Mouse (Mus musculus) gastrocnemius, postnatal 4 days (tissue): ENCODE results near the gene Cacna1i. TPM values are rescaled to one million over a fixed set of nuclear protein-coding genes. Genes with fewer than 3 reads are reported as not detected.
A peak's percentile ranks its signal among the peaks of the same experiment; 100 is the strongest.

Experiments
- DNase-seq, 2 experiments: peaks; one replicate each; pipeline ENCODE4 v3.0.0; 2021 to 2022; ENCODE audit warnings: low spot score in 2 of 2, mixed read lengths in 2 of 2
- long read RNA-seq, 2 experiments: library from polyadenylated mRNA; stranded (forward); transcript quantifications; one replicate each; pipeline ENCODE4 v2.0.0; 2021
- total RNA-seq, 2 experiments: library from RNA; stranded (reverse); gene quantifications; 2 replicates each; pipeline ENCODE4 v1.2.3; 2021

Cacna1i gene
- total RNA-seq: under 1 TPM in 1 of 2 experiments, not detected in 1; 0.05 TPM
- long read RNA-seq, experiment 1: 0 reads
- long read RNA-seq, experiment 2: 0 reads

DNA sequence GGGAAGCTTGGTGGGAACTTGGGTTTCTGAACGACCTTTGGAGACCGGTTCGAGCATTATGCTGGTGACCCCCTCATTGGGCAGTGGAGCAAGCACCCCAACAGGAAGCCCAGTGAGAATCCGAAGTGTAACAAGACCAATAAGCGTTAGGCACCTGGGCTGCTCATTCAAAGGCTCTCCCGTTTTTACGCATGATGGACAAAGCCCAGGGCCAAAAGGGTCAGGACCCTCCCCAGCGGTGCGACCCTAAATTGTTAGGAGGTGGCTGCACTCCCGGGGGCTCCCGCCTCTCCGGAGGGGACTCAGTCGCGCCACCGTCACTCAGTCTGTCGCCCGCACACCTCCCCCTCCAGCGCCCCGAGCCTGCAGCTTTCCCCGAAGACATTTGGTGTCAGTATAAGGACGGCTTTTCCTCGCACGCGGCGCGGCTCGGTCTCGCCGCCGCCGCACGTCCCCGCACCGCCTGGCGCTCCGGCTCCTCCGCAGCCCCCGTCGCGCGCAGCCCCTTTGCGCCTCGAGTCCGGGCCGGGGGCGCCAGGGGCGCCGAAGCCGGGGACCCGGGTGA is at the start of gene Cacna1i:
Cacna1i (plus strand) TSS at position 388 of the 565 bp plus-strand sequence.
- DNase-seq: no peak

DNA sequence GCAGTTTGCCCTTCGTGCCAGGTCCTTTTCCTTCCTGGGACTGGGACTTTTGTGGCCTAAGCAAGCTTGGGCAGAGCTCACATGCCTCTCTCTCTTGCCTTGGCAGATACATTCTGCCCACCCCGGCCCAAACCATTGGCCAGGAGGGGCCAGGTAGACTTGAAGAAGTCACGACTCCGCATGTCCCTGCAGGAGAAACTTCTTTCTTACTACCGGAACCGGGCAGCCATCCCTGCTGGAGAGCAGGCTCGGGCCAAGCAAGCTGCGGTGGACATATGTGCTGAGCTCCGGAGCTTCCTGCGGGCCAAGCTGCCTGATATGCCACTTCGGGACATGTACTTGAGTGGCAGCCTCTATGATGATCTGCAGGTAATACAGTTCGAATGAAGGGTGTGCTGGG is 38.9 kb upstream of the Cacna1i start:
- no peak for DNase-seq

DNA sequence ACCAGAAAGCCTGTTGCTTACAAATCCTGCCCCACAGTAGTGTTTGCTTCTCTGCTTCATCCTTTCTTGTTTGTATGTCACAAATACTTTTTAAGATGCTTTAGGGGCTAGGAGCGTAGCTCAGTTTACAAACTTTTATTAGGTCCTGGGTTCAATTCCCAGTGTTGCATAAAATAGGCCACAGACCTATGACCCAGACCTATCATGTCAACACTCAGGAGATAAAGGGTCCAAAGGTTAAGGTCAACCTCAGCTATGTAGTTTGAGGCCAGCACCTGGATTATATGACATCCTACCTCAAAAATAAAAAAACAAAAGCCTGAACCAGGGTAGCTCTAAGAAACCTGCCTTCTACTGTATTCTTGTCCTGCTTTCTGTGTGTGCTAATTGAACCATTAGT is 38.4 kb upstream of the Cacna1i start:
- DNase-seq: no peak

DNA sequence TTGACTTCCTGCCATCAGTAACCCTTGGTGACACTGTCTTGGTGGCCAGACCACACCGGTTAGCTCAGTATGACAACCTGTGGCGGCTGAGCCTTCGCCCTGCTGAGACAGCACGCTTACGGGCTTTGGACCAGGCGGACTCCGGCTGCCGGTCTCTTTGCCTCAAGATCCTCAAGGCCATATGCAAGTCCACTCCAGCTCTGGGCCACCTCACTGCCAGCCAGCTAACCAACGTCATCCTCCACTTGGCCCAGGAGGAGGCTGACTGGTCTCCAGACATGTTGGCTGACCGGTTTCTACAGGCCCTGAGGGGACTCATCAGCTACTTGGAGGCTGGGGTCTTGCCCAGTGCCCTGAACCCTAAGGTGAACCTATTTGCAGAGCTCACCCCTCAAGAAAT is 37.4 kb upstream of the Cacna1i start:
- no peak for DNase-seq

DNA sequence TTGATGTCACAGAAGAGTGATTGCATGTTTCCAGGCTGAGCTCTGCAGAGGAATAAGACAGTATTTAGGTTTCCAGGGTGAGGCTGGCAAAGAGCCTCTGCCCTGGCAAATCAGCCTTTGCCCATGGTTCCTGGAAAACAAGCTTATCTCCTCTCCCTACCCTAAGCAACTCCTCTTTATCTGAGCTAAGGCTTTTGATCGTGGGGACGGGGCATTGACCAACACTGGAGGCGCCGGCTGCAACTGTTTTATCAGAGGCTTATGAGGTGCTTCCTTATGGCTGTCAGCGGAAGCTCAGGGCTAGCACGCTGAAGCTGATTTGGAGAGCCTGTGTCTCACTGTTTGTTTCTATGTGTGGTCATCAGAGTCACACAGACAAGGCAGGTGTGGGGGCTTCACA is 36.5 kb upstream of the Cacna1i start:
- no peak for DNase-seq

DNA sequence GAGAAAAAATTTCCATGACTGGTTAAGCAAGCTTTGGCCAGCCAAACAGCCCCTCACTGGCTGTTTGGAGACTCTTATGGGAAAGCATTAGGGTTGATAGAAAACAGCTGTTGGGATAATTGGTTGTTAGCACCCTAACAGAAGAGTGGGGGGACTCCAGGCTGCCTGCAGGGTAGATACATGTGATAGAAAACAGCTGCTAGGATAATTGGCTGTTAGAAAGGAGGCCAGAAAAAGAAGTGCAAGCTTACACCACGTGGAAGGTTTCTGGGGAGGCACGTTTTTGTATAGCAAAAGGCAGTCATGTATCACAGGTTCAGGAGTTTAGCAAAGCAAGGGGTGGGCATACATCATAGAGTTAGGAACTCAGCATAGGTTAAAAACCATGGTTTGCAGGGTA is 33.5 kb upstream of the Cacna1i start:
- no peak for DNase-seq

DNA sequence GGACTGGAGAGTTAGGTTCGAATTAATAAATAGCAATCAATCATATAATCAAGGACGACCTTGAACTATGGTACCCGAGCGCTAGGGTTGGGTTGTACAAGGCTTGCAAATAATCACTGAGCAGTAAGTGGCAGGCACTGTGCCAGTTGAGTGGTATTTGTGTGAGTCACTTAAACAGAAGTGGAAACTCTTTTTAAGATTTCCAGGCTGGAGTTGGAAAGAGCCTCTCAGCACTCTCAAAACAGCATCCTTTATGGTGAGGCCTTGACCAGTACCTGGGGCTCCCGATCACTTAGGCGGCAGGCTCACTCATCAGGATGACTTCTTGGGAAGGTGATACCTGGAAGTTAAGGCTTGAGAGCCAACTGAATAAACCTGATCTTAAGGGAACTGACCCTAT is 32.8 kb upstream of the Cacna1i start:
- peak in 1 of 2 experiments; percentile 49 for DNase-seq

DNA sequence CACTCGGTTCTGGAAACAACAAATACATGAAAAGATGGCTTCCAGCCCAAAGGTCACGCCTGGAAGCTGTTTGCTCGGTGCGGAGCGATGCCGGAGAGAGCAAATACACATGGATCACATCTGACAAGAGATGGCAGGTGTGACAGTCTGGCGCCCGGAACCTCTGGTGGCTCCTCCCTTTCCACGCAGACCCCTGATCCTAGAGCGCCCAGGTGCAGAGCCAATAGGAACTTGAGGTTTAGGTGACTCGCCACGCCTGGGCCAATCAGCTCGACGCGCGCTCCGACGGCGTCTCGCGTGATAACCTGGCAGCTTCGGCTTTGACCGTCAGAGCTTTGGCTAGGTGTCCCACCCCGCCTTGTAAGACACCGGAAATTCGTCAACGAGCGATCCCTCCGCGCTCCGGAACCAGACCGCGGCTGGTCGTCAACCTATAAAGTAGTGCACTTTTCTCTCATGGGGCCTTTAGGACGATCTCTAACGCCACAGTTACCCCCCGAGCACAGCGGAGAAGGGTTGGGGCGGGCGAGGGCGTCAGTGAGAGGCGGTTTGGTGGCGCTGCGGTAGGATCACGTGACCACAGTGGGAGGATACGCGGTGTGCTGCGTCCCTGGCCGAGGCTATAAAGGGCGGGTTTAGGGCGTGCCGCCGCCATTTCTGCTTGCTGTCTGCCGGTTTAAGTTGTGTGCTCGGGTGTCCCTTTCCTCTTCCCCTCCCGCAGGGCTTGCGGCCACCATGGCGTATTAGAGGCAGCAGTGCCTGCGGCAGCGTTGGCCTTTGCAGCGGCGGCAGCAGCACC is 32.0 kb upstream of the Cacna1i start, which contains the start of gene Atf4:
Atf4 (plus strand) TSS at position 338 of the 799 bp plus-strand sequence.
- peak; percentile 95 to 98 for DNase-seq

DNA sequence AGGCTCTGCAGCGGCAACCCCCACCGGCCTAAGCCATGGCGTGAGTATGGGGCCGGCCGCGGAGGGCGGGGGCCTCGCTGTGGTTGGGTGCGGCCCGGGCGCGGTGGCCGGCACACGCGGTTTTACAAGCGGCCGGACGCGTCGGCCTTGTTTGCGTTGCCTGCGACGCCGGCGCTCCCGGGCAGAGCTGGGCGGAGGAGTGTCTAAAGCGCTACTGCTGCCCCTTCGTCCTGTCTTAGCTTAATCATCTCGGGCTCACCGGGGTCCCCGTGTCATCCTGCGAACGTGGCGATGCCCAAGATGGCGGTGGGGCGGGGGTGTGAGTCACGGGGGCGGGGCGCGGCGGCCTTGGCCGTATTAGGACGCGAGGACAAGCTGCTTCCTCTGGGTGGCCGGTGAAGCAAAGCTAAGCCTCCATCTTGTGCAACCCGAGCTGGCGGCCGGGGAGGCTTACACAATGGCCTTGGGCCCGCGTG is 31.4 kb upstream of the Cacna1i start:
- DNase-seq: peak; percentile 80 to 89

DNA sequence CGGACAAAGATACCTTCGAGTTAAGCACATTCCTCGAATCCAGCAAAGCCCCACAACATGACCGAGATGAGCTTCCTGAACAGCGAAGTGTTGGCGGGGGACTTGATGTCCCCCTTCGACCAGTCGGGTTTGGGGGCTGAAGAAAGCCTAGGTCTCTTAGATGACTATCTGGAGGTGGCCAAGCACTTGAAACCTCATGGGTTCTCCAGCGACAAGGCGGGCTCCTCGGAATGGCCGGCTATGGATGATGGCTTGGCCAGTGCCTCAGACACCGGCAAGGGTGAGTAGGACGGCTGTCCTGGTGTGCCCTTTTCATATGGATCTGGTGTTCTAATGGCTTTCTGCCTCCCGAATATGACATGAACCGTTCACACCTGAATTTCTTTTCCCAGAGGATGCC is 30.8 kb upstream of the Cacna1i start:
- DNase-seq: no peak

DNA sequence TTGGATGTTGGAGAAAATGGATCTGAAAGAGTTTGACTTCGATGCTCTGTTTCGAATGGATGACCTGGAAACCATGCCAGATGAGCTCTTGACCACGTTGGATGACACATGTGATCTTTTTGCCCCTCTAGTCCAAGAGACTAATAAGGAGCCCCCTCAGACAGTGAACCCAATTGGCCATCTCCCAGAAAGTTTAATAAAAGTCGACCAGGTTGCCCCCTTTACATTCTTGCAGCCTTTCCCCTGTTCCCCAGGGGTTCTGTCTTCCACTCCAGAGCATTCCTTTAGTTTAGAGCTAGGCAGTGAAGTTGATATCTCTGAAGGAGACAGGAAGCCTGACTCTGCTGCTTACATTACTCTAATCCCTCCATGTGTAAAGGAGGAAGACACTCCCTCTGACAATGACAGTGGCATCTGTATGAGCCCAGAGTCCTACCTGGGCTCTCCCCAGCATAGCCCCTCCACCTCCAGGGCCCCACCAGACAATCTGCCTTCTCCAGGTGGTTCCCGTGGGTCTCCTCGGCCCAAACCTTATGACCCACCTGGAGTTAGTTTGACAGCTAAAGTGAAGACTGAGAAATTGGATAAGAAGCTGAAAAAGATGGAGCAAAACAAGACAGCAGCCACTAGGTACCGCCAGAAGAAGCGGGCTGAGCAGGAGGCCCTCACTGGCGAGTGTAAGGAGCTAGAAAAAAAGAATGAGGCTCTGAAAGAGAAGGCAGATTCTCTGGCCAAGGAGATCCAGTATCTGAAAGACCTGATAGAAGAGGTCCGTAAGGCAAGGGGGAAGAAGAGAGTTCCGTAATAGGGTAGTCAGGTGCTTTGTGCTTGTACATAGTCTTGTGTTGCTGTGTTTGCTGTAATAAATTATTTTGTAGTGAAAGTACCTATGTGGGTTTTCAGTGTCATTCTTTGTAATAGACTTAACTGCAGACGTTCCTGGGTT is 30.1 kb upstream of the Cacna1i start:
- DNase-seq: no peak

DNA sequence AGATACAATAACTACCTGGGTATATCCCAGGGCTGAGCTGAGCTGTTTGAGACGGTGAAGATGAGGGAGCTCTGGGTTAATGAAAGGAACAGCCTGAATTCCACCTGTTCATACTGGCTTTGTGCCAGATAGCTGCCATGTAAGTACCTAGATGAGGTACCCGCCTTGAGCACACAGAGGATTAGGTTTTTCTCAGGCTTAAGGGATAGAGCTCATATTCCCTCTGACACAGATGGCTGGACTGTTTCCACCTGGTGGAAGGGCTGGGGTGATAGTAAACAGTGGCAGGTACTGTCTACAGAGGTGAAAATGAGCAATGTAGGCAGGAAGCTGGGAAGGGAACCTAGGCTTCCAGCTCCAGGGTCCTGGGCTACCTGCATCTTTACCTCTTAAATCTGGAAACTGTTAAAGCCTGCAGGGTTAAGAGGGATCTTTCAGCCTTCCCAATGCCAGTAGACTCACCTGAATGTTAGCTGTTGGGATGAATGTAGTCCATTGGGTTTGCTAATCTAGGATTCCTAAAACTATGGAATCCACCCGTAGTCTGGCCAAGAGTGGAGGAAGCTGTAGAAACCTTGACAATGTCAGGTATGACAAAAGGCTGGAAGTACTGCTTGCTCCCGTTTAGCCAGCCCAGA is 29.3 kb upstream of the Cacna1i start:
- DNase-seq: no peak

DNA sequence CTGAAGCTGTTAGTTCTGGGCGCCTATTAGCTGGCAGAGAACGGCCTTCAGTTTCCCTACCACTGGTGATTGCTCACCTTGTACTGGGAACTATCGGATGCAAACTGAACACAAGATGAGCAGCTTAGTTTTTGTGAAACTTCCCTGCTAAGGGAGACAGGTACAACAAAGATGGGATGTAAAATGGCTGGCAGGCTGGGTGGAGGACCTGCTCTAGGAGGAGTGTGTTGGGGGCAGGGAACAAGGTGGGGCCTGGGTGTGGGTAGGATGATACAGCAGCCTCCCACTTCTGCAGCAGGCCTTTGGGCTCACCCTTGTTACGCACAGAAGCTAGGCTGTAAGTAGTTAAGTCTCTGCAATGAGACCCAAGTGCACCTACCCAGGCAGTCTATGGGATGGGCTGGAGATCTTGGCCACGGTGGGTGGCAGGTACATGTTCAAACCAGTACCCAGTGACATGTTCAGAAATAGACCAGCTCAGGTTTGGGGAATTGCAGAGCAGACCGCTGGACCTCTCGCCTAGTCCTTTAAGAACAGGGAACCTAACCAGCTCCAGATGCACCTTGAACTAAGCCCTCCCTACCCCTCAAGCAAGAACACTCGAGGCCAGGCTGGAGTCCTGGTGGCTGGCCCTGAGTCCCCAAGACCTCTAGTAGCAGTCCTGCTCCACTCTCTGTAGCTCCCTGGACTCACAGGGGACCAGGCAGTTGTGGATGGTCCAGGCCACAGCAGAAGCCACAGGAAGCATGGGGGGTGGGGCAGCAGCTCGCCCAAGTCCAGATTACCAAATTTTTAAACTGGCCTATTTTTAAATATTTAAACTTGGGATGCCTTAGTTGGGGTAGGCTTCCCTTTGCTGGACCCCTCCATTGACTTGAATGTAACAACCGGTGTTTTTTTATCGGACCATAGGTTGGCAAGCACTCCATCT is 28.5 kb upstream of the Cacna1i start:
- no peak for DNase-seq

DNA sequence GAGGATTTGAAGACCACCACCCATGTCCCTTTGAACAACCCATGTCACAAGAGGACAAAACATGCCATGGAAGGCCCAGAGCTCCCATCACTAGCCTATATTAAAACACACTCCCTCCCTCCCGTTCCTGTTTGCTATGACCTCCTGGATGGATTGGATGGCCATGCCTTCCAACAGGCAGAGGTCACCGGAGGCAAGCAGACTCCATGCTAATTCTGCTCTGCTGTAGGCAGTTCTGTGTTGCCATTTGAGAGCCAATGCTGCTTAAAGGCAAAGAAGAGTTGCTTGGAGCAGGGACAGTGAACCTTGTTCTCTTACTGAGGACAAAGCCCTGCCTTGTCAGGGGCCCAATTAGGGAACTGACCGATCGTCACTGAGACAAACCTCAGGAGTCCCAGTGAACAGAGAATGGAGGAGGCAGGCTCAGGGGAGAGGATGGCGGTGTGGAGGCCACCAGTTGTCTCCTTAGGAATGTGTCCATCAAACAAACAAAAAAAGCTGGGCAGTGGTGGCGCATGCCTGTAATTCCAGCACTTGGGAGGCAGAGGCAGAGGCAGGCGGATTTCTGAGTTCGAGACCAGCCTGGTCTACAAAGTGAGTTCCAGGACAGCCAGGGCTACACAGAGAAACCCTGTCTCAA is 27.5 kb upstream of the Cacna1i start:
- no peak for DNase-seq

DNA sequence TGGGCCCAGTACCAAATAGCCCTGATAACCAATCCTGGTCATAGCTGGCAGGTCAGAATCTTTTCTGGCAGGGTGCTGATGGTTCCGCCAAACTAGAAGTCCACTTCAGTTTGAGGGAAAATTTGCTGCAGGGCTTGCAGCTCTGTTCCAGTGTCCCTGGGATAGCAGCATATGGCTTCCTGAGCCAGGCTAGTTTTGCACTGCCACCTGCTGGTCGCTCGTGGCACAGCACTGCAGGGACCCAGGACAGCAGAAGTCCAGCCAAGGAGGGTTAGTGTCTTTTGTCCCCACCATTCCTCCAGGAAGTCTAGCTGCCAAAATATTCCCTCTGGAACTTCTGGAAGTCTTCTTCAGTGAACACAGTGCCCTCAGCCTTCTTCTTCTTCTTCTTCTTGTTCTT is 26.4 kb upstream of the Cacna1i start:
- peak; percentile 75 to 84 for DNase-seq

DNA sequence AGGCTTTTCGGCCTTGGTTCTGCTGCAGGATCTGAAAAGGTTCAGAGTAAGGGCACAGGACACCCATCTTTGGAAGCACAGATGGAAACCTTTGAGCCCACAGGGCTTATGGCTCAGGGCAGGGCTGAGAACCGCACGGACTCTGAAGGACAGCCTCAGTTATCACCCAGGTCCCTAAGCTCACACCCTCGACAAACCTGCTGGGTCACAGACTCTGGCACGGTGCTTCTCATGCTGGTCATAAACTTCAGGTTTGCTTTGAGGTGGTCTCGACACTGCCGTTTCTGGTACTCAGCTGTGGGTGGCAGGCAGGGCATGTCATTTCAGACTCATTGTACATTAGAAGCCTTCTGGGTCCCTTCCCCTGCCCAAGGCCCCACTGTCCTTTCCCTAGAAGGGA is 25.9 kb upstream of the Cacna1i start:
- DNase-seq: no peak

DNA sequence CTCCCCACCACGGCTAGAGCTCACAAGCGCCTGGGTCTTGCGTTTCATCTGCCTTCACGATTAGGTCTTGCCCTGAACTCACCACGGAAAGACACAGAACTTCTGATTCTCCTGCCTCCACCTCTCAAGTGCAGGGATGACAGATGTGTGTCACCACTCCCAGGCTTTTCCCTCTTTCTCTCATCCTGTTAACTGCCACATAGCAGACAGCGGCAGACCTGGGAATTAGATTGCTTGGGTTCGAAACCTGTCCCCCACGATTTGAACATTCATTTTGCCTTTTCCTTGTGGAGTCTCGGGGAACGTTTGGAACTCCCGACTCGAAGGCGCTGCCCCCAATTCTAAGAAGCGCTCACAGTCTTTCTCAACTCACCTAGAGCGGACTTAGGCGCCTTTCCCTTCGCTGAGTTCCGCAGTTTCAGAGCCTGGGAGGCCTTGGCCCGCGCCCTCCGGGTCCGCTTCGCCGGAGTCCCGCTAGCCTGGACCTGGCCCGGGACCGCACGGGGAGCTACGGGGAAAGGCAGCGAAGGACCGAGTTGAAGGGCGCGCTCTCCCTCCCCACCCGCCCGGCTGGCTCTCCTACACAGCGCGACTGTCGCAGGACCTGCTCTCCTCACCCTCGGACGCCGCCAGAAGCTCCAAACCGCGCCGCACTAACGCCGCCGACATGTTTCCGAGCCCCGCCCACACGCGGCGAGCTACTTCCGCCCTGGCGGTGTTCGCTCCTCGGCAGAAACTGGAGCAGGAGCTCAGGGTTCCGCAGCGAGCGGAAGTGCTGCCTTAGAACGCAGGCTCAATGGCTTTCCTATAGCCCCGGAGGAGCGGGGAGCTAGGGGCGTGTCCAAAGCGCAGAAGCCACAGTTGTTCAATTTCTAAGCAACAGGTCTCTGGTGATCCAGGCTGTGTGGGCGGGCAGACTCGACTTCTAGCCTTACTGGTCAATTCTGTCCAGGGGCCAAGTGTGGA is 23.1 kb upstream of the Cacna1i start, which contains the start of gene Rps19bp1:
Rps19bp1 (minus strand) TSS at position 706 of the 966 bp plus-strand sequence.
- peak; percentile 73 to 89 for DNase-seq

DNA sequence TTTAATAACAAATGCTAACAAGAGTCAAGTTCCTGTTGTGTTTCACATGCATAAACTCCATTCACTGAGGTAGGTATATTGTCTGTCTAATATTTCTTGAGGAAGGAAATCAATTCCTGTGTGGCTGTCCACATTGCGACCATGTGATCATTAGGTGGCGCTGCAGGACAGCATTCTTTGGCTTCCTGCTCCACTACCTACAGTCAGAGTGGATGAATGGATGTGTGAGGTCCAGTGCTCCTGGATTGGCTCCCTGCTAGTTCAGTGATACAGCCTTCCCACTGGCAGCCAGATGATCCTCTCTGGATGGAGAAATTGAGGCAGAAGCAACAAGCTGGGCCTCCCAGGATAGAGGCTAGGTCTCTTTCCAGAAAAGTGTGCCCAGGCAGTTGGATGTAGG is 20.8 kb upstream of the Cacna1i start:
- peak; percentile 45 to 67 for DNase-seq
